Mouse (Mus musculus) liver, embryonic 12.5 days (tissue): Measurements from ENCODE around the gene Ppp1r14b. TPM values are rescaled to one million over a fixed set of nuclear protein-coding genes. Genes with fewer than 3 reads are reported as not detected.
A peak's percentile ranks its signal among the peaks of the same experiment; 100 is the strongest.

Experiments
- ATAC-seq: fragments of 200-750 bp; cut with Nextera tagmentation; 2 replicates; pipeline ENCODE4 v1.8.0; 2017; ENCODE audit warnings: moderate number of reproducible peaks, mild to moderate bottlenecking, moderate library complexity
- H3K27ac ChIP-seq: fragments of 300-500 bp; sonication (generic); 2 replicates; pipeline ENCODE4 v1.5.1; 2016; ENCODE audit warnings: mild to moderate bottlenecking
- H3K27me3 ChIP-seq: fragments of 300-500 bp; sonication (generic); replicated peaks from 2 replicates; pipeline ENCODE4 v1.6.1; 2016; ENCODE audit warnings: mild to moderate bottlenecking, moderate library complexity
- H3K36me3 ChIP-seq: fragments of 300-500 bp; sonication (generic); 2 replicates; pipeline ENCODE4 v1.6.1; 2016; ENCODE audit warnings: mild to moderate bottlenecking, moderate library complexity
- H3K4me1 ChIP-seq: fragments of 300-500 bp; sonication (generic); 2 replicates; pipeline ENCODE4 v1.6.1; 2016
- H3K4me2 ChIP-seq: fragments of 300-500 bp; sonication (generic); 2 replicates; pipeline ENCODE4 v1.6.1; 2016; ENCODE audit warnings: mild to moderate bottlenecking, moderate library complexity
- H3K4me3 ChIP-seq: fragments of 300-500 bp; sonication (generic); 2 replicates; pipeline ENCODE4 v1.5.1; 2016; ENCODE audit warnings: mild to moderate bottlenecking, moderate library complexity
- H3K9ac ChIP-seq: fragments of 300-500 bp; sonication (generic); 2 replicates; pipeline ENCODE4 v1.6.1; 2016; ENCODE audit warnings: mild to moderate bottlenecking, moderate library complexity
- H3K9me3 ChIP-seq: fragments of 300-500 bp; sonication (generic); replicated peaks from 2 replicates; pipeline ENCODE4 v1.6.1; 2016; ENCODE audit warnings: mild to moderate bottlenecking, moderate library complexity
- WGBS: fragments of 180-500 bp; shearing (Covaris S2); methylation state at CpG from one replicate; pipeline ENCODE4 v1.1.7; 2016; ENCODE audit not compliant: insufficient replicate concordance; 5-methylcytosine and 5-hydroxymethylcytosine counted together
- polyA plus RNA-seq: library from polyadenylated mRNA; unstranded; fragments of >200 nt; fragmentation: Nextera tagmentation; extraction: Ambion mirVana; gene quantifications from 2 replicates; pipeline ENCODE4 v1.2.1, GENCODE M21; 2016

Ppp1r14b gene
- polyA plus RNA-seq, 1 experiment from 2014 or later: 153 TPM

- no peaks in the 10 kb centered on the region for H3K9me3 ChIP-seq
- H3K36me3 ChIP-seq: peaks cover 18% of the 10 kb centered on the region
- peak overlapping the region; percentile 67 for H3K4me3 ChIP-seq
- peaks cover 67% of the 10 kb centered on the region for H3K4me1 ChIP-seq
- H3K4me2 ChIP-seq: peak overlapping the region; percentile 96
- H3K27ac ChIP-seq: 0 out of 2 replicates have a peak overlapping the region, but pooled peaks have one; percentile 41
- peak; percentile 77 for ATAC-seq
- peaks cover 8% of the 10 kb centered on the region; the same call in 1 of the 2 replicates for H3K27me3 ChIP-seq
- whole genome bisulfite sequencing: 1% methylated on average over 55 of the region's 55 CpGs
- H3K9ac ChIP-seq: peak overlapping the region; percentile 79
Observed at GRCm38 (mm10) chr19:6969665-6970381, 4.9 kb upstream of the Ppp1r14b start.

GRCm38 (mm10) chr19:6970460-6971085 is 4.2 kb upstream of the Ppp1r14b start:
- Histone ChIP-seq H3K27me3 (peaks cover 8% of the 10 kb centered on the region; the same call in 1 of the 2 replicates), H3K4me3 (peak overlapping the region; percentile 67), H3K4me1 (peaks cover 72% of the 10 kb centered on the region), H3K36me3 (peaks cover 11% of the 10 kb centered on the region; the same call in 1 of the 2 replicates), H3K9ac (peak overlapping the region; percentile 79), H3K9me3 (no peaks in the 10 kb centered on the region), H3K27ac (peak overlapping the region; percentile 46; the same call in 1 of the 2 replicates), H3K4me2 (peak overlapping the region; percentile 96)
- ATAC-seq: no peak
- WGBS: 21% methylated on average over 11 of the region's 11 CpGs

GRCm38 (mm10) chr19:6971644-6972043 is 3.1 kb upstream of the Ppp1r14b start:
- no peak for ATAC-seq
- peaks cover 6% of the 10 kb centered on the region for H3K36me3 ChIP-seq
- 0 out of 2 replicates have a peak overlapping the region, but pooled peaks have one; percentile 46 for H3K27ac ChIP-seq
- no peak overlapping the region for H3K4me2 ChIP-seq
- peaks cover 8% of the 10 kb centered on the region; the same call in 1 of the 2 replicates for H3K27me3 ChIP-seq
- no peak overlapping the region for H3K9ac ChIP-seq
- peaks cover 82% of the 10 kb centered on the region for H3K4me1 ChIP-seq
- H3K4me3 ChIP-seq: no peak overlapping the region
- 51% methylated on average over 6 of the region's 6 CpGs for WGBS
- H3K9me3 ChIP-seq: no peaks in the 10 kb centered on the region

- no peak overlapping the region for H3K4me3 ChIP-seq
- no peak overlapping the region for H3K9ac ChIP-seq
- peaks cover 8% of the 10 kb centered on the region; the same call in 1 of the 2 replicates for H3K27me3 ChIP-seq
- H3K4me1 ChIP-seq: peaks cover 89% of the 10 kb centered on the region
- H3K27ac ChIP-seq: peak overlapping the region; percentile 46; the same call in 1 of the 2 replicates
- H3K9me3 ChIP-seq: no peaks in the 10 kb centered on the region
- 75% methylated on average over 13 of the region's 13 CpGs for WGBS
- no peak overlapping the region for H3K4me2 ChIP-seq
- ATAC-seq: no peak
- H3K36me3 ChIP-seq: peaks cover 12% of the 10 kb centered on the region
Observed at GRCm38 (mm10) chr19:6972247-6972917, 2.4 kb upstream of the Ppp1r14b start.

GRCm38 (mm10) chr19:6973581-6974190 is 1.1 kb upstream of the Ppp1r14b start:
- Histone ChIP-seq H3K4me1 (peaks cover 92% of the 10 kb centered on the region), H3K9me3 (no peaks in the 10 kb centered on the region), H3K36me3 (peaks cover 25% of the 10 kb centered on the region), H3K27me3 (no peaks in the 10 kb centered on the region), H3K27ac (peak overlapping the region; percentile 88), H3K4me3 (peak overlapping the region; percentile 75), H3K4me2 (peak overlapping the region; percentile 91), H3K9ac (peak overlapping the region; percentile 82)
- 30% methylated on average over 11 of the region's 12 CpGs for WGBS
- no peak for ATAC-seq

- H3K9me3 ChIP-seq: no peaks in the 10 kb centered on the region
- H3K4me2 ChIP-seq: peak within 1 kb of the TSS; percentile 91
- peaks cover 82% of the 10 kb centered on the region for H3K4me1 ChIP-seq
- ATAC-seq: no peak
- H3K36me3 ChIP-seq: peaks cover 28% of the 10 kb centered on the region
- peak within 1 kb of the TSS; percentile 82 for H3K9ac ChIP-seq
- H3K4me3 ChIP-seq: peak within 1 kb of the TSS; percentile 75
- H3K27ac ChIP-seq: peak within 1 kb of the TSS; percentile 94
- WGBS: 1% methylated on average over 16 of the region's 16 CpGs
- H3K27me3 ChIP-seq: no peaks in the 10 kb centered on the region
Observed at GRCm38 (mm10) chr19:6975537-6976521, 1.1 kb downstream of the Ppp1r14b start, which contains the start of gene Plcb3. Gene Plcb3 (minus strand): TSS chr19:6976470.

- Histone ChIP-seq H3K4me3 (peak overlapping the region; percentile 82), H3K4me2 (peak overlapping the region; percentile 98), H3K9ac (peak overlapping the region; percentile 89), H3K4me1 (peaks cover 78% of the 10 kb centered on the region), H3K36me3 (peaks cover 39% of the 10 kb centered on the region), H3K27ac (peak overlapping the region; percentile 94), H3K27me3 (no peaks in the 10 kb centered on the region), H3K9me3 (no peaks in the 10 kb centered on the region)
- 79% methylated on average over 13 of the region's 13 CpGs for WGBS
- ATAC-seq: no peak
Observed at GRCm38 (mm10) chr19:6977759-6978638, 3.2 kb downstream of the Ppp1r14b start.

- ATAC-seq: no peak
- H3K36me3 ChIP-seq: peaks cover 44% of the 10 kb centered on the region
- H3K9me3 ChIP-seq: no peaks in the 10 kb centered on the region
- H3K27ac ChIP-seq: peak overlapping the region; percentile 94
- no peaks in the 10 kb centered on the region for H3K27me3 ChIP-seq
- H3K4me3 ChIP-seq: peak overlapping the region; percentile 82
- H3K9ac ChIP-seq: peak overlapping the region; percentile 89
- peak overlapping the region; percentile 98 for H3K4me2 ChIP-seq
- WGBS: 28% methylated on average over 3 of the region's 3 CpGs
- H3K4me1 ChIP-seq: peaks cover 74% of the 10 kb centered on the region
Observed at GRCm38 (mm10) chr19:6978639-6978974, 3.8 kb downstream of the Ppp1r14b start.

- ATAC-seq: no peak
- peaks cover 48% of the 10 kb centered on the region for H3K36me3 ChIP-seq
- H3K27me3 ChIP-seq: no peaks in the 10 kb centered on the region
- peak overlapping the region; percentile 82 for H3K4me3 ChIP-seq
- peak overlapping the region; percentile 94 for H3K27ac ChIP-seq
- peak overlapping the region; percentile 98 for H3K4me2 ChIP-seq
- H3K9ac ChIP-seq: peak overlapping the region; percentile 89
- peaks cover 69% of the 10 kb centered on the region for H3K4me1 ChIP-seq
- H3K9me3 ChIP-seq: no peaks in the 10 kb centered on the region
- WGBS: 5% methylated on average over 11 of the region's 11 CpGs
Observed at GRCm38 (mm10) chr19:6979001-6979479, 4.3 kb downstream of the Ppp1r14b start.
